Mouse (Mus musculus): ENCODE data around the gene Sirt6. TPM values are rescaled to one million over a fixed set of nuclear protein-coding genes. Genes with fewer than 3 reads are reported as not detected.
"Not testable (repeated sequence)": the region's sequence is repeated elsewhere in the genome, so short reads cannot be mapped to it uniquely, and the experiment has no call there.

Sirt6 gene
- 33.4 and 43.4 TPM in 2 replicates for polyA plus RNA-seq (2014; fragmentation: Nextera tagmentation; extraction: Ambion mirVana)

GRCm38 (mm10) chr10:81626994-81627835 is at the start of gene Sirt6:
Gene Sirt6, minus strand, starts transcription at chr10:81627797.
- Histone ChIP-seq H3K9ac (replicated peaks; ENCODE audit: low read depth, low read length) (peak within 1 kb of the TSS; percentile 83), H3K36me3 (ENCODE audit: control insufficient read depth, insufficient read depth, low read length) (peaks cover 3% of the 10 kb centered on the region; the same call in 1 of the 2 replicates), H3K4me3 (ENCODE audit: low read depth, low read length) (peak within 1 kb of the TSS; percentile 76), H3K27me3 (ENCODE audit: control insufficient read depth, insufficient read depth, low read length) (no peaks in the 10 kb centered on the region), H3K4me1 (ENCODE audit: control insufficient read depth, insufficient read depth, low read length) (peaks cover 9% of the 10 kb centered on the region; the same call in 1 of the 2 replicates), H3K9me3 (ENCODE audit: control insufficient read depth, low read depth, low read length) (no peaks in the 10 kb centered on the region), H3K27ac (ENCODE audit: low read length) (peak within 1 kb of the TSS; percentile 94), H3K4me2 (replicated peaks; ENCODE audit: low read depth, low read length) (peak within 1 kb of the TSS; percentile 83)
- WGBS, result 5% methylated on average over 40 of the region's 40 CpGs
- ATAC-seq (ENCODE audit: insufficient number of reproducible peaks, insufficient read depth, low FRiP score, low read depth), result peak; percentile 87

GRCm38 (mm10) chr10:81656174-81656573 is 28.6 kb upstream of the Sirt6 start:
- no peaks in the 10 kb centered on the region for H3K4me1 ChIP-seq (ENCODE audit: control insufficient read depth, insufficient read depth, low read length)
- ATAC-seq (ENCODE audit: insufficient number of reproducible peaks, insufficient read depth, low FRiP score, low read depth), result no peak
- H3K4me3 ChIP-seq (ENCODE audit: low read depth, low read length), result no peak overlapping the region
- H3K9me3 ChIP-seq (ENCODE audit: control insufficient read depth, low read depth, low read length), result peaks cover 39% of the 10 kb centered on the region; the same call in 1 of the 2 replicates
- H3K36me3 ChIP-seq (ENCODE audit: control insufficient read depth, insufficient read depth, low read length), result no peaks in the 10 kb centered on the region
- H3K27me3 ChIP-seq (ENCODE audit: control insufficient read depth, insufficient read depth, low read length), result no peaks in the 10 kb centered on the region
- H3K9ac ChIP-seq (replicated peaks; ENCODE audit: low read depth, low read length), result no peak overlapping the region
- WGBS, result 91% methylated on average over 2 of the region's 2 CpGs
- H3K27ac ChIP-seq (ENCODE audit: low read length), result no peak overlapping the region
- no peak overlapping the region for H3K4me2 ChIP-seq (replicated peaks; ENCODE audit: low read depth, low read length)

- Histone ChIP-seq H3K9me3 (ENCODE audit: control insufficient read depth, low read depth, low read length) (peaks cover 40% of the 10 kb centered on the region; the same call in 1 of the 2 replicates), H3K27ac (ENCODE audit: low read length) (no peak overlapping the region), H3K27me3 (ENCODE audit: control insufficient read depth, insufficient read depth, low read length) (no peaks in the 10 kb centered on the region), H3K4me3 (ENCODE audit: low read depth, low read length) (no peak overlapping the region), H3K4me1 (ENCODE audit: control insufficient read depth, insufficient read depth, low read length) (no peaks in the 10 kb centered on the region), H3K4me2 (replicated peaks; ENCODE audit: low read depth, low read length) (no peak overlapping the region), H3K9ac (replicated peaks; ENCODE audit: low read depth, low read length) (no peak overlapping the region), H3K36me3 (ENCODE audit: control insufficient read depth, insufficient read depth, low read length) (no peaks in the 10 kb centered on the region)
- no peak for ATAC-seq (ENCODE audit: insufficient number of reproducible peaks, insufficient read depth, low FRiP score, low read depth)
- WGBS, result 93% methylated on average over 10 of the region's 10 CpGs
Measured at GRCm38 (mm10) chr10:81655178-81655577, 27.6 kb upstream of the Sirt6 start.

- H3K36me3 ChIP-seq (ENCODE audit: control insufficient read depth, insufficient read depth, low read length); H3K27me3 ChIP-seq (ENCODE audit: control insufficient read depth, insufficient read depth, low read length); H3K9me3 ChIP-seq (ENCODE audit: control insufficient read depth, low read depth, low read length); H3K27ac ChIP-seq (ENCODE audit: low read length); H3K4me1 ChIP-seq (ENCODE audit: control insufficient read depth, insufficient read depth, low read length): not testable (repeated sequence)
- WGBS, result 3% methylated on average over 31 of the region's 52 CpGs
- 0 out of 2 replicates have a peak within 1 kb of the TSS, but pooled peaks have one; percentile 38 for H3K9ac ChIP-seq (replicated peaks; ENCODE audit: low read depth, low read length)
- peak within 1 kb of the TSS; percentile 44 for H3K4me3 ChIP-seq (ENCODE audit: low read depth, low read length)
- peak within 1 kb of the TSS; percentile 47 for H3K4me2 ChIP-seq (replicated peaks; ENCODE audit: low read depth, low read length)
- peak; percentile 94 for ATAC-seq (ENCODE audit: insufficient number of reproducible peaks, insufficient read depth, low FRiP score, low read depth)
Measured at GRCm38 (mm10) chr10:81648803-81649775, 21.5 kb upstream of the Sirt6 start, which contains the start of gene Gm10778. Gene Gm10778, plus strand, starts transcription at chr10:81649059.

- ATAC-seq (ENCODE audit: insufficient number of reproducible peaks, insufficient read depth, low FRiP score, low read depth), result no peak
- no peaks in the 10 kb centered on the region for H3K27me3 ChIP-seq (ENCODE audit: control insufficient read depth, insufficient read depth, low read length)
- H3K9ac ChIP-seq (replicated peaks; ENCODE audit: low read depth, low read length), result no peak overlapping the region
- WGBS, result 80% methylated on average over 7 of the region's 7 CpGs
- peaks cover 10% of the 10 kb centered on the region for H3K4me1 ChIP-seq (ENCODE audit: control insufficient read depth, insufficient read depth, low read length)
- no peak overlapping the region for H3K4me3 ChIP-seq (ENCODE audit: low read depth, low read length)
- no peak overlapping the region for H3K27ac ChIP-seq (ENCODE audit: low read length)
- H3K4me2 ChIP-seq (replicated peaks; ENCODE audit: low read depth, low read length), result no peak overlapping the region
- peaks cover 2% of the 10 kb centered on the region; the same call in 1 of the 2 replicates for H3K9me3 ChIP-seq (ENCODE audit: control insufficient read depth, low read depth, low read length)
- H3K36me3 ChIP-seq (ENCODE audit: control insufficient read depth, insufficient read depth, low read length), result no peaks in the 10 kb centered on the region
Measured at GRCm38 (mm10) chr10:81646015-81646555, 18.5 kb upstream of the Sirt6 start.

- WGBS, result 90% methylated on average over 4 of the region's 4 CpGs
Measured at GRCm38 (mm10) chr10:81645391-81645790, 17.8 kb upstream of the Sirt6 start.

GRCm38 (mm10) chr10:81644716-81645115 is 17.1 kb upstream of the Sirt6 start:
- Histone ChIP-seq H3K9ac (replicated peaks; ENCODE audit: low read depth, low read length) (no peak overlapping the region), H3K27me3 (ENCODE audit: control insufficient read depth, insufficient read depth, low read length) (no peaks in the 10 kb centered on the region), H3K27ac (ENCODE audit: low read length) (no peak overlapping the region), H3K36me3 (ENCODE audit: control insufficient read depth, insufficient read depth, low read length) (no peaks in the 10 kb centered on the region), H3K4me3 (ENCODE audit: low read depth, low read length) (no peak overlapping the region), H3K4me2 (replicated peaks; ENCODE audit: low read depth, low read length) (no peak overlapping the region), H3K4me1 (ENCODE audit: control insufficient read depth, insufficient read depth, low read length) (peaks cover 10% of the 10 kb centered on the region), H3K9me3 (ENCODE audit: control insufficient read depth, low read depth, low read length) (no peaks in the 10 kb centered on the region)
- 90% methylated on average over 18 of the region's 18 CpGs for WGBS
- ATAC-seq (ENCODE audit: insufficient number of reproducible peaks, insufficient read depth, low FRiP score, low read depth), result no peak

More at GRCm38 (mm10) chr10:81645391-81645790, 17.8 kb upstream of the Sirt6 start:
- H3K4me1 ChIP-seq (ENCODE audit: control insufficient read depth, insufficient read depth, low read length), result peaks cover 10% of the 10 kb centered on the region
- no peak overlapping the region for H3K4me3 ChIP-seq (ENCODE audit: low read depth, low read length)
- H3K27ac ChIP-seq (ENCODE audit: low read length), result no peak overlapping the region
- no peaks in the 10 kb centered on the region for H3K9me3 ChIP-seq (ENCODE audit: control insufficient read depth, low read depth, low read length)
- H3K4me2 ChIP-seq (replicated peaks; ENCODE audit: low read depth, low read length), result no peak overlapping the region
- no peak overlapping the region for H3K9ac ChIP-seq (replicated peaks; ENCODE audit: low read depth, low read length)
- ATAC-seq (ENCODE audit: insufficient number of reproducible peaks, insufficient read depth, low FRiP score, low read depth), result no peak
- H3K36me3 ChIP-seq (ENCODE audit: control insufficient read depth, insufficient read depth, low read length), result no peaks in the 10 kb centered on the region
- no peaks in the 10 kb centered on the region for H3K27me3 ChIP-seq (ENCODE audit: control insufficient read depth, insufficient read depth, low read length)

GRCm38 (mm10) chr10:81644162-81644561 is 16.6 kb upstream of the Sirt6 start:
- Histone ChIP-seq H3K9me3 (ENCODE audit: control insufficient read depth, low read depth, low read length) (no peaks in the 10 kb centered on the region), H3K27ac (ENCODE audit: low read length) (peak overlapping the region; percentile 97; the same call in 1 of the 2 replicates), H3K36me3 (ENCODE audit: control insufficient read depth, insufficient read depth, low read length) (no peaks in the 10 kb centered on the region), H3K4me2 (replicated peaks; ENCODE audit: low read depth, low read length) (peak overlapping the region; percentile 92), H3K27me3 (ENCODE audit: control insufficient read depth, insufficient read depth, low read length) (no peaks in the 10 kb centered on the region), H3K4me1 (ENCODE audit: control insufficient read depth, insufficient read depth, low read length) (peaks cover 10% of the 10 kb centered on the region), H3K9ac (replicated peaks; ENCODE audit: low read depth, low read length) (0 out of 2 replicates have a peak overlapping the region, but pooled peaks have one; percentile 92), H3K4me3 (ENCODE audit: low read depth, low read length) (peak overlapping the region; percentile 73)
- ATAC-seq (ENCODE audit: insufficient number of reproducible peaks, insufficient read depth, low FRiP score, low read depth), result peak; percentile 3; the same call in 1 of the 2 replicates
- 46% methylated on average over 2 of the region's 2 CpGs for WGBS

Measured in stomach, embryonic 14.5 days (tissue).